Mouse (Mus musculus) MEL (cell line): ENCODE results near the gene Nop58.

Experiments used
- EP300 ChIP-seq, 2 experiments: IDR thresholded peaks; 2 replicates each; pipeline ENCODE4 v1.6.1; 2011; ENCODE audit warnings: improper control_type of control experiment in 2 of 2, low read length in 2 of 2, low read depth in 1 of 2, mild to moderate bottlenecking in 1 of 2
- MAFK ChIP-seq: IDR thresholded peaks from 2 replicates; pipeline ENCODE4 v1.6.1; 2011; ENCODE audit warnings: low read depth, mild to moderate bottlenecking, low read length, improper control_type of control experiment, borderline replicate concordance

DNA sequence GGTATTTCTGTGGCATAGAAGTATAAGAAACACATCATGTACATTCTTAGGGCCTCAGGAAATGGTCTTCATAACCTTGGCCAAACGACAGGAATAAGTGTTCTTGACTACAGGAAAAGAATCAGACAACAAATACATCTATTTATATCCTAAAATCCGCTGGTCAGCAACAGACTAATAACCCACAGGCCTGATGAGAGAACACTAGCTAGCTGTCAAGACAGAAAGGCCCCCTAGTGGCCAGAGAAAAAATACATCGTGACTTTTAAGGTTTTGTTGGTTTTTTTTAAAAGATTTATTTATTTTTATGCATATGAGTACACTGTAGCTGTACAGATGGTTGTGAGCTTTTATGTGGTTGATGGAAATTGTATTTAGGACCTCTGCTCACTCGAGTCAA, 35.1 kb downstream of the Nop58 start:
- no peak for TF ChIP-seq EP300 (IDR thresholded peaks at IDR 0.05; ENCODE audit: low read depth in 1 of 2, low read length in 2 of 2)
- TF ChIP-seq MAFK, result no peak
